Mouse (Mus musculus) cerebellum, adult 2 months (tissue): ENCODE measurements around the gene Gpm6a.

Experiments used
- CTCF ChIP-seq: fragments of 200-500 bp; IDR thresholded peaks from 2 replicates; pipeline ENCODE4 v1.5.1; 2011; ENCODE audit warnings: low read depth, mild to moderate bottlenecking, control low read depth, low read length, moderate library complexity, borderline replicate concordance; ENCODE audit not compliant: insufficient read depth
- POLR2A ChIP-seq: fragments of 200-500 bp; IDR thresholded peaks from 2 replicates; pipeline ENCODE4 v1.6.1; 2011; ENCODE audit warnings: low read length, control low read depth, borderline replicate concordance; ENCODE audit not compliant: insufficient read depth

DNA sequence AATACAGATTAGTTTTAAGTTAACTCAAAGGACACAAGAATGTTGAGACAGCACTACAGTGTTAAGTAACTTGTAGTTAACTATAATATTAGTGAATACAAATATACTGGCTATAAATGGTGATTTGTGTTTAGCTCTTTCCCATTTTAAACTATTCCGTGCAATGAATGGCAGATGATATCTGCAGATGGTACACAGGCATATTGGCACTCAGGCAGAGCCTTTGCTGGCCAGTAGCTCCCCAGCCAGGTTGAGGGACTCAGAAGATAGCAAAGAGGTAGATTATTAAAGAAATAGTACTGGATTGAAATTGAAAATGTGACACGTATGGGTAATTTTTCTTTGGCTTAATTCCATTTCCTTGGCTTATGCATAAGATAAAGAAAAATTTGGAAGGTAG lies 21.3 kb downstream of the Gpm6a start:
- no peak for TF ChIP-seq CTCF
- TF ChIP-seq POLR2A: no peak
